Mouse (Mus musculus) cerebellum, adult 9-10 months (tissue): Measurements from ENCODE around the gene Grin2b.
A peak's percentile ranks its signal among the peaks of the same experiment; 100 is the strongest.

ENCODE experiments used
- DNase-seq: peaks from one replicate; pipeline ENCODE4 v3.0.0; 2022

Grin2b gene

GRCm38 (mm10) chr6:136096269-136096668, 77.0 kb downstream of the Grin2b start:
- DNase-seq = no peak

- DNase-seq = no peak
These were observed 93.1 kb downstream of the Grin2b start for GRCm38 (mm10) chr6:136079991-136080734.

- DNase-seq = no peak
These were observed 100.8 kb downstream of the Grin2b start for GRCm38 (mm10) chr6:136072326-136073054.

GRCm38 (mm10) chr6:136070101-136070500, 103.2 kb downstream of the Grin2b start:
- DNase-seq = no peak

GRCm38 (mm10) chr6:136053346-136053745, 120.0 kb downstream of the Grin2b start:
- DNase-seq = no peak

GRCm38 (mm10) chr6:136050346-136050745, 123.0 kb downstream of the Grin2b start:
- DNase-seq = no peak

GRCm38 (mm10) chr6:136048084-136048483, 125.2 kb downstream of the Grin2b start:
- DNase-seq = no peak

GRCm38 (mm10) chr6:136046091-136046490, 127.2 kb downstream of the Grin2b start:
- DNase-seq = no peak

- DNase-seq = no peak
These were observed 128.8 kb downstream of the Grin2b start for GRCm38 (mm10) chr6:136044461-136044860.

GRCm38 (mm10) chr6:136042375-136042774, 130.9 kb downstream of the Grin2b start:
- no peak for DNase-seq

GRCm38 (mm10) chr6:136041821-136042220, 131.5 kb downstream of the Grin2b start:
- DNase-seq = no peak

GRCm38 (mm10) chr6:136040931-136041330, 132.4 kb downstream of the Grin2b start:
- no peak for DNase-seq

GRCm38 (mm10) chr6:136029235-136029939, 143.9 kb downstream of the Grin2b start:
- no peak for DNase-seq

GRCm38 (mm10) chr6:136026936-136027335, 146.4 kb downstream of the Grin2b start:
- DNase-seq = no peak

GRCm38 (mm10) chr6:136025801-136026200, 147.5 kb downstream of the Grin2b start:
- DNase-seq = no peak

GRCm38 (mm10) chr6:136020460-136020859, 152.9 kb downstream of the Grin2b start:
- DNase-seq = no peak

GRCm38 (mm10) chr6:136018962-136019361, 154.3 kb downstream of the Grin2b start:
- DNase-seq = no peak

- no peak for DNase-seq
These were observed 159.5 kb downstream of the Grin2b start for GRCm38 (mm10) chr6:136013556-136014380.

GRCm38 (mm10) chr6:136011533-136011932, 161.8 kb downstream of the Grin2b start:
- DNase-seq = no peak

- no peak for DNase-seq
These were observed 162.3 kb downstream of the Grin2b start for GRCm38 (mm10) chr6:136011038-136011311.

GRCm38 (mm10) chr6:136010290-136011037, 162.8 kb downstream of the Grin2b start:
- peak; percentile 10 for DNase-seq

- no peak for DNase-seq
These were observed 165.2 kb downstream of the Grin2b start for GRCm38 (mm10) chr6:136008120-136008519.
